Mouse (Mus musculus) neural tube, embryonic 11.5 days (tissue): ENCODE results near the gene 8030411F24Rik. TPM values are rescaled to one million over a fixed set of nuclear protein-coding genes. Genes with fewer than 3 reads are reported as not detected.
"Not testable (repeated sequence)": the region's sequence is repeated elsewhere in the genome, so short reads cannot be mapped to it uniquely, and the experiment has no call there.

ENCODE experiments used
- ATAC-seq: fragments of 200-750 bp; cut with Nextera tagmentation; 2 replicates; pipeline ENCODE4 v1.8.0; 2017; ENCODE audit warnings: moderate number of reproducible peaks, mild to moderate bottlenecking, moderate TSS enrichment, moderate library complexity; ENCODE audit not compliant: insufficient read depth, low FRiP score, low TSS enrichment
- DNase-seq: peaks from one replicate; pipeline ENCODE4 v3.0.0-alpha.2; 2015; ENCODE audit warnings: low spot score
- H3K27ac ChIP-seq: fragments of 300-500 bp; sonication (generic); 2 replicates; pipeline ENCODE4 v1.5.1; 2014; ENCODE audit warnings: low read depth, mild to moderate bottlenecking, low read length
- H3K27me3 ChIP-seq: fragments of 300-500 bp; sonication (generic); 2 replicates; pipeline ENCODE4 v1.6.1; 2014; ENCODE audit warnings: mild to moderate bottlenecking, low read length, mixed read lengths; ENCODE audit not compliant: control insufficient read depth, insufficient read depth
- H3K36me3 ChIP-seq: fragments of 300-500 bp; sonication (generic); 2 replicates; pipeline ENCODE4 v1.6.1; 2014; ENCODE audit warnings: mild to moderate bottlenecking, low read length, moderate library complexity, mixed read lengths; ENCODE audit not compliant: control insufficient read depth, insufficient read depth
- H3K4me1 ChIP-seq: fragments of 300-500 bp; sonication (generic); 2 replicates; pipeline ENCODE4 v1.6.1; 2014; ENCODE audit warnings: low read length, mixed read lengths; ENCODE audit not compliant: control insufficient read depth, insufficient read depth
- H3K4me2 ChIP-seq: fragments of 300-500 bp; sonication (generic); 2 replicates; pipeline ENCODE4 v1.6.1; 2014; ENCODE audit warnings: low read depth, mild to moderate bottlenecking, moderate library complexity
- H3K4me3 ChIP-seq: fragments of 300-500 bp; sonication (generic); 2 replicates; pipeline ENCODE4 v1.5.1; 2014; ENCODE audit warnings: low read depth, low read length
- H3K9ac ChIP-seq: fragments of 300-500 bp; sonication (generic); 2 replicates; pipeline ENCODE4 v1.6.1; 2014; ENCODE audit warnings: mild to moderate bottlenecking, low read length
- H3K9me3 ChIP-seq: fragments of 300-500 bp; sonication (generic); 2 replicates; pipeline ENCODE4 v1.6.1; 2016; ENCODE audit warnings: low read length; ENCODE audit not compliant: control insufficient read depth
- WGBS: fragments of 180-500 bp; shearing (Covaris S2); extraction: QIAGEN DNeasy Blood & Tissue Kit; methylation state at CpG from one replicate; pipeline ENCODE4 v1.1.7; 2014; 5-methylcytosine and 5-hydroxymethylcytosine counted together
- polyA plus RNA-seq: library from polyadenylated mRNA; unstranded; fragments of >200 nt; fragmentation: Nextera tagmentation; extraction: Ambion mirVana; gene quantifications from 2 replicates; pipeline ENCODE4 v1.2.1, GENCODE M21; 2014

8030411F24Rik gene
- polyA plus RNA-seq, 1 experiment from 2014 or later: not detected

- 93% methylated on average over 4 of the region's 4 CpGs for WGBS
- not testable (repeated sequence) for H3K27me3 ChIP-seq, H3K27ac ChIP-seq, H3K9ac ChIP-seq, H3K4me1 ChIP-seq, DNase-seq, H3K9me3 ChIP-seq, H3K36me3 ChIP-seq, H3K4me3 ChIP-seq, H3K4me2 ChIP-seq, ATAC-seq
Measured at GRCm38 (mm10) chr2:148771397-148771796, 10.4 kb upstream of the 8030411F24Rik start, which contains the start of gene Cst11. TSS of gene Cst11 (minus strand) at chr2:148771497.

- no peaks in the 10 kb centered on the region for H3K9me3 ChIP-seq
- H3K27me3 ChIP-seq: no peaks in the 10 kb centered on the region
- 91% methylated on average over 6 of the region's 6 CpGs for WGBS
- no peak within 1 kb of the TSS for H3K27ac ChIP-seq
- H3K9ac ChIP-seq: no peak within 1 kb of the TSS
- H3K4me2 ChIP-seq: no peak within 1 kb of the TSS
- no peaks in the 10 kb centered on the region for H3K36me3 ChIP-seq
- no peak within 1 kb of the TSS for H3K4me3 ChIP-seq
- no peaks in the 10 kb centered on the region for H3K4me1 ChIP-seq
- ATAC-seq (no peak), DNase-seq (no peak)
Measured at GRCm38 (mm10) chr2:148789142-148789541, 7.3 kb downstream of the 8030411F24Rik start, which contains the start of gene Cst12. TSS of gene Cst12 (plus strand) at chr2:148789361.

- ATAC-seq (no peak), DNase-seq (no peak)
- Histone ChIP-seq H3K27ac (no peak within 1 kb of the TSS), H3K4me1 (no peaks in the 10 kb centered on the region), H3K9me3 (no peaks in the 10 kb centered on the region), H3K36me3 (no peaks in the 10 kb centered on the region), H3K4me2 (no peak within 1 kb of the TSS), H3K4me3 (no peak within 1 kb of the TSS), H3K9ac (no peak within 1 kb of the TSS), H3K27me3 (no peaks in the 10 kb centered on the region)
- WGBS: 95% methylated on average over 1 of the region's 1 CpGs
Measured at GRCm38 (mm10) chr2:148798485-148798884, 16.7 kb downstream of the 8030411F24Rik start, which contains the start of gene Cst8. TSS of gene Cst8 (plus strand) at chr2:148798785.

- no peaks in the 10 kb centered on the region for H3K9me3 ChIP-seq
- WGBS: 73% methylated on average over 3 of the region's 3 CpGs
- no peak for ATAC-seq
Measured at GRCm38 (mm10) chr2:148801491-148801921, 19.7 kb downstream of the 8030411F24Rik start.

GRCm38 (mm10) chr2:148806696-148807095, 24.9 kb downstream of the 8030411F24Rik start:
- H3K27ac ChIP-seq: no peak overlapping the region
- H3K27me3 ChIP-seq: no peaks in the 10 kb centered on the region
- no peak overlapping the region for H3K4me3 ChIP-seq
- WGBS: 76% methylated on average over 6 of the region's 6 CpGs
- no peaks in the 10 kb centered on the region for H3K4me1 ChIP-seq
- H3K4me2 ChIP-seq: no peak overlapping the region
- H3K9ac ChIP-seq: no peak overlapping the region
- no peak for ATAC-seq
- H3K9me3 ChIP-seq: no peaks in the 10 kb centered on the region
- no peaks in the 10 kb centered on the region for H3K36me3 ChIP-seq
- no peak for DNase-seq

More at GRCm38 (mm10) chr2:148801491-148801921, 19.7 kb downstream of the 8030411F24Rik start:
- Histone ChIP-seq H3K4me2 (no peak overlapping the region), H3K4me1 (no peaks in the 10 kb centered on the region), H3K27me3 (no peaks in the 10 kb centered on the region), H3K9ac (no peak overlapping the region), H3K36me3 (no peaks in the 10 kb centered on the region), H3K27ac (no peak overlapping the region), H3K4me3 (no peak overlapping the region)
- no peak for DNase-seq

- H3K4me2 ChIP-seq: no peak within 1 kb of the TSS
Measured at GRCm38 (mm10) chr2:148819909-148820308, 38.1 kb downstream of the 8030411F24Rik start, which contains the start of gene Cst13. TSS of gene Cst13 (plus strand) at chr2:148820081.

GRCm38 (mm10) chr2:148825986-148826385, 44.2 kb downstream of the 8030411F24Rik start:
- no peak overlapping the region for H3K9ac ChIP-seq
- no peaks in the 10 kb centered on the region for H3K4me1 ChIP-seq
- no peaks in the 10 kb centered on the region for H3K27me3 ChIP-seq
- H3K4me3 ChIP-seq: no peak overlapping the region
- 36% methylated on average over 1 of the region's 1 CpGs for WGBS
- no peak for DNase-seq
- no peak overlapping the region for H3K27ac ChIP-seq
- ATAC-seq: no peak
- no peaks in the 10 kb centered on the region for H3K36me3 ChIP-seq
- H3K4me2 ChIP-seq: no peak overlapping the region
- no peaks in the 10 kb centered on the region for H3K9me3 ChIP-seq

More at GRCm38 (mm10) chr2:148819909-148820308, 38.1 kb downstream of the 8030411F24Rik start, which contains the start of gene Cst13:
- H3K9me3 ChIP-seq: no peaks in the 10 kb centered on the region
- H3K4me3 ChIP-seq: no peak within 1 kb of the TSS
- H3K4me1 ChIP-seq: no peaks in the 10 kb centered on the region
- no peak within 1 kb of the TSS for H3K27ac ChIP-seq
- ATAC-seq (no peak), DNase-seq (no peak)
- no peaks in the 10 kb centered on the region for H3K36me3 ChIP-seq
- H3K27me3 ChIP-seq: no peaks in the 10 kb centered on the region
- no peak within 1 kb of the TSS for H3K9ac ChIP-seq

- H3K4me1 ChIP-seq: no peaks in the 10 kb centered on the region
- ATAC-seq: no peak
- no peak within 1 kb of the TSS for H3K4me3 ChIP-seq
- H3K27ac ChIP-seq: no peak within 1 kb of the TSS
- H3K9ac ChIP-seq: no peak within 1 kb of the TSS
- no peak for DNase-seq
- 74% methylated on average over 4 of the region's 4 CpGs for WGBS
- H3K4me2 ChIP-seq: no peak within 1 kb of the TSS
- H3K36me3 ChIP-seq: no peaks in the 10 kb centered on the region
- H3K9me3 ChIP-seq: no peaks in the 10 kb centered on the region
- no peaks in the 10 kb centered on the region for H3K27me3 ChIP-seq
Measured at GRCm38 (mm10) chr2:148834912-148835311, 53.1 kb downstream of the 8030411F24Rik start, which contains the start of gene Cst9. TSS of gene Cst9 (plus strand) at chr2:148835147.
